Mouse (Mus musculus) limb, embryonic 12.5 days (tissue): ENCODE results near the gene Olfr481. TPM values are rescaled to one million over a fixed set of nuclear protein-coding genes. Genes with fewer than 3 reads are reported as not detected.

Experiments
- ATAC-seq: fragments of 200-750 bp; cut with Nextera tagmentation; 2 replicates; pipeline ENCODE4 v1.8.0; 2017; ENCODE audit warnings: low read depth, moderate TSS enrichment; ENCODE audit not compliant: insufficient number of reproducible peaks, insufficient read depth, low FRiP score, low TSS enrichment
- H3K27ac ChIP-seq: fragments of 300-500 bp; sonication (generic); 2 replicates; pipeline ENCODE4 v1.5.1; 2016; ENCODE audit warnings: mild to moderate bottlenecking, moderate library complexity
- H3K27me3 ChIP-seq: fragments of 300-500 bp; sonication (generic); 2 replicates; pipeline ENCODE4 v1.6.1; 2016; ENCODE audit warnings: mild to moderate bottlenecking, moderate library complexity
- H3K36me3 ChIP-seq: fragments of 300-500 bp; sonication (generic); 2 replicates; pipeline ENCODE4 v1.6.1; 2016; ENCODE audit warnings: mild to moderate bottlenecking, moderate library complexity
- H3K4me1 ChIP-seq: fragments of 300-500 bp; sonication (generic); replicated peaks from 2 replicates; pipeline ENCODE4 v1.6.1; 2016
- H3K4me2 ChIP-seq: fragments of 300-500 bp; sonication (generic); 2 replicates; pipeline ENCODE4 v1.6.1; 2016; ENCODE audit warnings: mild to moderate bottlenecking, moderate library complexity
- H3K4me3 ChIP-seq: fragments of 300-500 bp; sonication (generic); replicated peaks from 2 replicates; pipeline ENCODE4 v1.5.1; 2016; ENCODE audit warnings: mild to moderate bottlenecking
- H3K9ac ChIP-seq: fragments of 300-500 bp; sonication (generic); replicated peaks from 2 replicates; pipeline ENCODE4 v1.6.1; 2016; ENCODE audit warnings: mild to moderate bottlenecking, moderate library complexity
- H3K9me3 ChIP-seq: fragments of 300-500 bp; sonication (generic); 2 replicates; pipeline ENCODE4 v1.6.1; 2016; ENCODE audit warnings: mild to moderate bottlenecking, moderate library complexity
- WGBS: fragments of 180-500 bp; shearing (Covaris S2); methylation state at CpG from one replicate; pipeline ENCODE4 v1.1.7; 2016; 5-methylcytosine and 5-hydroxymethylcytosine counted together
- polyA plus RNA-seq: library from polyadenylated mRNA; unstranded; fragments of >200 nt; fragmentation: Nextera tagmentation; extraction: Ambion mirVana; gene quantifications from 2 replicates; pipeline ENCODE4 v1.2.1, GENCODE M21; 2016

Olfr481 gene
- polyA plus RNA-seq = not detected in 2 replicates

DNA sequence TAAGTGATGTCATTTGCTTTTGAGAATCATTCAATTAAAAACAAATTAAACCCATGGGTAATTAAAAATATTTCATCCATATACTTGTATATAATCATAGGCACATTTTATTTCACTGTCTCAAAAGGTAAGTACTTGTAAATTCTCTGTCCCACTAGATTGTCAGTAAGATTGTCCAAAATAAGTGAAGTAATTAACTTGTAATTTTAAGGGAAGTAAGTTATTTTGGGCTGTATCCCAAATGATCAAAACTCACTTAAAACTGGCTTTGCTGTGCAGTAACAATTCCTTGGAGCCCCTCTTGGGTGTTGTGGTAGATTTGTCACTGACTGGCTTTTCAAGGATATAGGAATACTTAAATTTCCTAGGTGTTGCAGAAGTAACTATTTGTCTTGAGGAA lies at the start of gene Olfr481:
Gene Olfr481, plus strand, starts transcription at position 301 of the 400 bp plus-strand sequence.
- no peak within 1 kb of the TSS for H3K4me2 ChIP-seq
- no peaks in the 10 kb centered on the region for H3K27me3 ChIP-seq
- H3K9me3 ChIP-seq = no peaks in the 10 kb centered on the region
- ATAC-seq = no peak
- no peak within 1 kb of the TSS for H3K4me3 ChIP-seq
- no peak within 1 kb of the TSS for H3K9ac ChIP-seq
- no peaks in the 10 kb centered on the region for H3K36me3 ChIP-seq
- no peaks in the 10 kb centered on the region for H3K4me1 ChIP-seq
- H3K27ac ChIP-seq = no peak within 1 kb of the TSS

DNA sequence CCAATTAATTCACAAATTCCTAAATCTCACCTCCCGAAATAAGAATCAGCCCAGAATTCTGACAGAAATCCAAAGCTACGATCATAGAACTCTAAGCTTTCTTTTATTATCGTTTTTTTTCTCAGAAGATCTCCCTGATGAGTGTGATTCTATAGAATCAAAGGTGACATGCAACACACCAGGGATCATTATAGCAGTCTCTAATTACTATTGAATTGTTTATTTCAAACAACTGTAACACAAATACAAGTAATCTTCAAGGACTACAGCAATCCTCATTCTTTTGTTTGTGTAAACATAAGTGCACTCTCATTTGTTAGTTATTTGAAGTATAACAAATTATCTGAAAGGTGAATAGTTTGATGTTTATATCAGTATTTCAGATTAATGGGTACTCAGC lies 45.8 kb upstream of the Olfr481 start, which contains the start of gene Olfr478:
Gene Olfr478, minus strand, starts transcription at position 101 of the 400 bp plus-strand sequence.
- 87% methylated on average over 3 of the region's 3 CpGs for WGBS
- Histone ChIP-seq H3K4me3 (no peak within 1 kb of the TSS), H3K9ac (no peak within 1 kb of the TSS), H3K27ac (no peak within 1 kb of the TSS), H3K4me1 (no peaks in the 10 kb centered on the region), H3K36me3 (no peaks in the 10 kb centered on the region), H3K4me2 (no peak within 1 kb of the TSS), H3K27me3 (no peaks in the 10 kb centered on the region), H3K9me3 (peaks cover 5% of the 10 kb centered on the region; the same call in 1 of the 2 replicates)
- ATAC-seq = no peak

DNA sequence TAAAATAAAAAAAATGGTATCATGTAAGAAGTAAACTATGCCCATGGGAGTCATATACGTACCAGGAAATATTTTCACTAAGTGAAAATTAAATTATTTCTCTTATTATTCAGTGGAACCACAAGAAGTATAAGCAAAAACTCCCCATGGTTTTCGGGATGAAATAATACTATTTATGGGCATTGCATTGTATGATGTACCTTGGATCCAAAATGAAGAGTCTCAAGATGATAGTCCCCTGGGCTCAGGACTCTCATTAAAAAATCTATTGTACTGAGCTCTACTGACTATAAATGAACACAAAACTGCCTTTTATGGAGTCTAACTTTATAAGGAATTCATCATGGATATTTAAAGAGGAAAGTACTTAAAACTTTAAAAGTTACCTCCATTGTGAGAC lies 29.3 kb upstream of the Olfr481 start, which contains the start of gene Olfr479:
Gene Olfr479, plus strand, starts transcription at position 301 of the 400 bp plus-strand sequence.
- no peaks in the 10 kb centered on the region for H3K4me1 ChIP-seq
- 94% methylated on average over 2 of the region's 2 CpGs for WGBS
- no peak within 1 kb of the TSS for H3K9ac ChIP-seq
- ATAC-seq = no peak
- no peak within 1 kb of the TSS for H3K4me3 ChIP-seq
- no peaks in the 10 kb centered on the region for H3K27me3 ChIP-seq
- H3K4me2 ChIP-seq = no peak within 1 kb of the TSS
- H3K36me3 ChIP-seq = no peaks in the 10 kb centered on the region
- H3K9me3 ChIP-seq = no peaks in the 10 kb centered on the region
- H3K27ac ChIP-seq = no peak within 1 kb of the TSS

DNA sequence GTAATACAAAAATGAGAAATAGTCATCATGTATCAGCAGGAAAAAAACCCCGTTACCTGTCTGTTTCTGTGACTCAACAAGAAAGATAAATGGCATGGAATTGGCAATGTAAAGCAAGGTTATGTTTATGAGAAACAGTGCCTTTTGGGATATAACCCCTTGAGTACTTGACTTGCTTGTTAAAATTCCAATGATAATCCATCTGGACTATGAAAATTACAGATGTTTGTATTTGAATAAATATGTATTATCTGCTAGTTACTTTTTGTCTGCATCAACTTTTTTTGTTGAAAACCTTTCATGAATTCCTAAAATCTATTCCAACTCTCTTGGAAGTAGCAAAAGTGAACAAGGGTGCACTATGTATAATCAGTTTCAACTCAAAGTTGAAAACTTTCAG lies 12.4 kb upstream of the Olfr481 start, which contains the start of gene Olfr480:
Gene Olfr480, minus strand, starts transcription at position 101 of the 400 bp plus-strand sequence.
- no peaks in the 10 kb centered on the region for H3K9me3 ChIP-seq
- H3K4me2 ChIP-seq = no peak within 1 kb of the TSS
- H3K9ac ChIP-seq = no peak within 1 kb of the TSS
- H3K27me3 ChIP-seq = no peaks in the 10 kb centered on the region
- no peak for ATAC-seq
- no peaks in the 10 kb centered on the region for H3K4me1 ChIP-seq
- H3K36me3 ChIP-seq = no peaks in the 10 kb centered on the region
- no peak within 1 kb of the TSS for H3K27ac ChIP-seq
- no peak within 1 kb of the TSS for H3K4me3 ChIP-seq
- 83% methylated on average over 1 of the region's 1 CpGs for WGBS

DNA sequence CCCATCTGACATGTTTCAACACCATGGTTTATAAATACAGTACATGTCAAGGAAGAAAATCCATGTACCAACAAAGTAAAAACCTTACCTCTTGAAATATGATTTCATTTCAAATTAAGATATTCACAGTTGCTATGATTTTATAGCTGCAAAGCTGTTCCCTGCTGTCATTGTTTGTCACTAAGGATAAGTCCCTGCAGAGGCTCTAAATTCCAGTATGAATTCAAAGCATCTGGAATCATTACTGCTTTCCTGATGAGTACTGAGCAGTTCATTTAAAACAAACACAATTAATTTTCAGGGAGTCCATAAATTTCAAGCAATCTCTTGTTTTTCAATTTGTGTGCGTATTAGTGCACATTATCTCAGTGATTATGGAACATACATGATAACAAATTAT lies 17.8 kb downstream of the Olfr481 start, which contains the start of gene Olfr482:
Gene Olfr482, minus strand, starts transcription at position 101 of the 400 bp plus-strand sequence.
- no peak within 1 kb of the TSS for H3K27ac ChIP-seq
- no peak within 1 kb of the TSS for H3K9ac ChIP-seq
- no peaks in the 10 kb centered on the region for H3K36me3 ChIP-seq
- H3K4me3 ChIP-seq = no peak within 1 kb of the TSS
- no peaks in the 10 kb centered on the region for H3K27me3 ChIP-seq
- H3K4me2 ChIP-seq = no peak within 1 kb of the TSS
- H3K9me3 ChIP-seq = no peaks in the 10 kb centered on the region
- WGBS = 79% methylated on average over 1 of the region's 1 CpGs
- no peaks in the 10 kb centered on the region for H3K4me1 ChIP-seq
- no peak for ATAC-seq

DNA sequence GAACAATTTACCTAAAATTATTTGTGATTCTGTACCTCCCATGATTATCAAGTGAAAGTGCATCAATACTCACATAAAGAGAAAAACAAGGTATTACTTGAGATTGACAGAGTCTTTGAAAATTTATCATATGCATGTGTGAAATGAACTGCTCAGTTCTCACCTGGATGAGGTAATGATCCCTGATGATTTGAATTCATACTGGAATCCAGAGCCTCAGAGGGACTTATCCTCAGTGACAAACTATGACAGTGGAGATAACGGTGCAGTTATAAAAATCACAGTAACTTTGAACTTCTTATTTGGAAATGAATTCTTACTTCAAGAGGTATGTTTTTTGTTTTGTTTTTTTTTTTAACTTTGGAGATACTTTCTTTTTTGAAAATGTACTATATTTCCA lies 20.9 kb downstream of the Olfr481 start, which contains the start of gene Olfr483:
Gene Olfr483, plus strand, starts transcription at position 301 of the 400 bp plus-strand sequence.
- Histone ChIP-seq H3K4me2 (no peak within 1 kb of the TSS), H3K36me3 (no peaks in the 10 kb centered on the region), H3K27ac (no peak within 1 kb of the TSS), H3K4me1 (no peaks in the 10 kb centered on the region), H3K27me3 (no peaks in the 10 kb centered on the region), H3K9me3 (no peaks in the 10 kb centered on the region), H3K4me3 (no peak within 1 kb of the TSS), H3K9ac (no peak within 1 kb of the TSS)
- ATAC-seq = no peak
- 91% methylated on average over 1 of the region's 1 CpGs for WGBS

DNA sequence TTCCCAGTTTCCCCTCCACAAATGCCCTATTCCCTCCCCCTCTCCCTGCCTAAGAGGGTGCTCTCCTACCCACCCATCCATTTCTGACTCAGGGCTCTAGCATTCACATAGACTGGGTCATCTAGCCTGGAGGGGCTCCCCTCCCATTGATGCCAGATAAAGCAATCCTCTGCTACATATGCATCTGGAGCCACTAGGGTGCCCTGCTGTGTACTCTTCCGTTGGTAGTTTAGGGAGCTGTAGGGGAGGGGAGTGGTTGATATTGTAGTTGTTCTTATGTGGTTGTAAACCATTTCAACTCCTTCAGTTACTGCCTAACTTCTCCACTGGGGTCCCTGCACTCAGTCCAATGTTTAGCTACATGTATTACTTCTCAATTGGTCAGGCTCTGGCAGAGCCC lies 41.0 kb downstream of the Olfr481 start:
- Histone ChIP-seq H3K9me3 (no peaks in the 10 kb centered on the region), H3K9ac (no peak overlapping the region), H3K27ac (no peak overlapping the region), H3K4me2 (no peak overlapping the region), H3K36me3 (no peaks in the 10 kb centered on the region), H3K4me1 (no peaks in the 10 kb centered on the region), H3K27me3 (no peaks in the 10 kb centered on the region), H3K4me3 (no peak overlapping the region)
- 7% methylated on average over 1 of the region's 1 CpGs for WGBS
- ATAC-seq = no peak

DNA sequence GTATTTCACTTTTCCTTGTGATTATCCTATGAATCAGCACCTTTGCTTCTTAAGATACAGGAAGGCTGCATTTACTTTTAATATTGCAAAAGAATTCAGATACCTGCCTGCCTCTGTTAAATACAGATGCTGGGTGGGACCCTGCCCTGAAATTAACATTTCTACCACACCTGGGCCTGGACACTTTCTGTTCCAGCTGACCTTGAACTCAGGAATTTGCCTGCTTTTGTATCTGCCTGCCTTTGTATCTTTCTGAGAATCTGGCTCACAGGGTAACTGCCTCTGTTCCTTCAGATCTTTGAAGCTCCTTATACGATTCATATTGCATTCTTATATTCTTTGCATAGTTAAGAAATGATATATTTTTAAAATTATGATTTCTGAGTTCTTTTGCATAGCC lies 41.8 kb downstream of the Olfr481 start:
- ATAC-seq = no peak
- no peaks in the 10 kb centered on the region for H3K9me3 ChIP-seq
- WGBS = 72% methylated on average over 1 of the region's 1 CpGs
- no peaks in the 10 kb centered on the region for H3K36me3 ChIP-seq
- no peak overlapping the region for H3K4me2 ChIP-seq
- no peaks in the 10 kb centered on the region for H3K27me3 ChIP-seq
- no peak overlapping the region for H3K4me3 ChIP-seq
- no peak overlapping the region for H3K9ac ChIP-seq
- no peak overlapping the region for H3K27ac ChIP-seq
- no peaks in the 10 kb centered on the region for H3K4me1 ChIP-seq

DNA sequence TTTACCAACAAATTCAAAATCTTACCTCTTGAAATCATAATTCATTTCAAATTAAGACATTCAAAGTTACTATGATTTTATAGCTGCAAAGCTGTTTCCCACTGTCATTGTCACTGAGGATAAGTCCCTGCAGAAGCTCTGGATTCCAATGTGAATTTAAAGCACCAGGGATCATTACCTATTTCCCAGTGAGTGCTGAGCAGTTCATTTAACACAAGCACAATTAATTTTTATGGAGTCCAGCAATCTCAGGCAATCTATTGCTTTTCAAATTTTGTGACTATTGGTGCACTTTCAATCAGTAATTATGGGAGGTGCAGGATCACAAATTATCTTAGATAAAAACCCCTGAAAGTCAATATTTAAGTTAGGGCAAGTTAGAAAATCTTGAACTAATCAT lies 47.7 kb downstream of the Olfr481 start, which contains the start of gene Olfr484:
Gene Olfr484, minus strand, starts transcription at position 101 of the 400 bp plus-strand sequence.
- Histone ChIP-seq H3K36me3 (no peaks in the 10 kb centered on the region), H3K27me3 (no peaks in the 10 kb centered on the region), H3K4me1 (no peaks in the 10 kb centered on the region), H3K27ac (no peak within 1 kb of the TSS), H3K9ac (no peak within 1 kb of the TSS), H3K4me3 (no peak within 1 kb of the TSS), H3K9me3 (no peaks in the 10 kb centered on the region), H3K4me2 (no peak within 1 kb of the TSS)
- no peak for ATAC-seq

Other genes starting within 250 kb of the Olfr481 start
- gene Olfr470, start 232.4 kb upstream of the Olfr481 start, polyA plus RNA-seq = not detected in 2 replicates
- gene Olfr472, start 182.0 kb upstream of the Olfr481 start, polyA plus RNA-seq = not detected in 2 replicates
- gene Olfr473, start 149.4 kb upstream of the Olfr481 start, polyA plus RNA-seq = not detected in 2 replicates
- not detected in 2 replicates for gene Olfr474, start 125.2 kb upstream of the Olfr481 start, polyA plus RNA-seq
- gene Olfr476, start 115.1 kb upstream of the Olfr481 start, polyA plus RNA-seq = not detected in 2 replicates
- gene Olfr477, start 93.2 kb upstream of the Olfr481 start, polyA plus RNA-seq = not detected in 2 replicates
- gene Olfr478, start 45.9 kb upstream of the Olfr481 start, polyA plus RNA-seq = not detected in 2 replicates
- not detected in 2 replicates for gene Olfr479, start 29.2 kb upstream of the Olfr481 start, polyA plus RNA-seq
- not detected in 2 replicates for gene Olfr480, start 12.5 kb upstream of the Olfr481 start, polyA plus RNA-seq
- not detected in 2 replicates for gene Olfr482, start 17.7 kb downstream of the Olfr481 start, polyA plus RNA-seq
- not detected in 2 replicates for gene Olfr483, start 21.0 kb downstream of the Olfr481 start, polyA plus RNA-seq
- gene Olfr484, start 47.6 kb downstream of the Olfr481 start, polyA plus RNA-seq = not detected in 2 replicates
- gene Olfr485, start 80.0 kb downstream of the Olfr481 start, polyA plus RNA-seq = not detected in 2 replicates
- not detected in 2 replicates for gene Olfr486, start 92.9 kb downstream of the Olfr481 start, polyA plus RNA-seq
- gene Olfr487, start 134.8 kb downstream of the Olfr481 start, polyA plus RNA-seq = not detected in 2 replicates
- gene Olfr488, start 178.5 kb downstream of the Olfr481 start, polyA plus RNA-seq = not detected in 2 replicates
- gene Olfr490, start 209.1 kb downstream of the Olfr481 start, polyA plus RNA-seq = not detected in 2 replicates
- gene Olfr491, start 233.6 kb downstream of the Olfr481 start, polyA plus RNA-seq = not detected in 2 replicates
- gene Olfr492, start 243.8 kb downstream of the Olfr481 start, polyA plus RNA-seq = not detected in 2 replicates